Mouse (Mus musculus) CH12.LX (cell line): ENCODE results near the gene Gpat3.

Experiments used
- CTCF ChIP-seq, 2 experiments: IDR thresholded peaks in 1 of 2; conservative IDR thresholded peaks in 1 of 2; 2 replicates each; pipeline ENCODE4 v1.5.1; 2011 to 2012; ENCODE audit warnings: low read depth in 2 of 2, low read length in 2 of 2, improper control_type of control experiment in 1 of 2, inconsistent platforms in 1 of 2, mild to moderate bottlenecking in 1 of 2, moderate library complexity in 1 of 2
- KAT2A ChIP-seq: IDR thresholded peaks from 2 replicates; pipeline ENCODE4 v1.6.1; 2012; ENCODE audit warnings: low read length, improper control_type of control experiment, inconsistent platforms; ENCODE audit not compliant: insufficient replicate concordance
- MAX ChIP-seq: IDR thresholded peaks from 2 replicates; pipeline ENCODE4 v1.6.1; 2011; ENCODE audit warnings: low read length, improper control_type of control experiment
- NELFE ChIP-seq: IDR thresholded peaks from 2 replicates; pipeline ENCODE4 v1.6.1; 2011; ENCODE audit warnings: low read depth, low read length, improper control_type of control experiment
- POLR2A ChIP-seq: IDR thresholded peaks from 2 replicates; pipeline ENCODE4 v1.6.1; 2011; ENCODE audit warnings: low read depth, mild to moderate bottlenecking, improper control_type of control experiment, low read length
- RCOR1 ChIP-seq: conservative IDR thresholded peaks from 2 replicates; pipeline ENCODE4 v1.6.1; 2012; ENCODE audit warnings: low read depth, mild to moderate bottlenecking, inconsistent platforms, low read length, improper control_type of control experiment
- SMC3 ChIP-seq: IDR thresholded peaks from 2 replicates; pipeline ENCODE4 v1.6.1; 2011; ENCODE audit warnings: low read depth, low read length, improper control_type of control experiment
- UBTF ChIP-seq: IDR thresholded peaks from 2 replicates; pipeline ENCODE4 v1.6.1; 2012; ENCODE audit warnings: low read depth, mild to moderate bottlenecking, inconsistent platforms, low read length, improper control_type of control experiment, moderate library complexity
- USF1 ChIP-seq: IDR thresholded peaks from 2 replicates; pipeline ENCODE4 v1.6.1; 2014; ENCODE audit warnings: low read depth, mild to moderate bottlenecking, inconsistent platforms, low read length, improper control_type of control experiment
- USF2 ChIP-seq: conservative IDR thresholded peaks from 2 replicates; pipeline ENCODE4 v1.6.1; 2011; ENCODE audit warnings: low read depth, low read length, improper control_type of control experiment
- ZKSCAN1 ChIP-seq: IDR thresholded peaks from 2 replicates; pipeline ENCODE4 v1.6.1; 2012; ENCODE audit warnings: low read depth, inconsistent platforms, low read length, improper control_type of control experiment, borderline replicate concordance

DNA sequence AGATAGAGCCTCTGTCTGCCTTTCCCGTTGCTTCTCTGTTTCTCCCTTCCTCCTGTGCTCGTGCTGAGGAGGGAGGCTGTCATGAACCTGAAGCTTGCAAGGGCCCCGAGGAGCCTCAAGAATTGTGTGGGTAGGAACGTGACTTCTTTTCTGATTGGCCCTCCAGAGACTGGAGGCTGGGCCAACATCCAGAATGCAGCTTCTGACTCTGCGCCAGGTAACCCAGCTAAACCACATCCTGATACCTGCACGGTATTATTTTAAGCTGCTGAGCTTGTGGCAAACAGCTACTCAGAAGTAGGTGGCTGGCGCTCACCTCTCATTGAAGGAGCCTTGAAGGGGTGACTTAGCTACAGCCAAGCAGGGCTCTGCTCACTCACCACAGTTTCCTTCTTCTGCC lies 66.9 kb downstream of the Gpat3 start:
- TF ChIP-seq MAX: no peak
- TF ChIP-seq ZKSCAN1: no peak
- no peak for TF ChIP-seq USF2
- no peak for TF ChIP-seq CTCF (conservative IDR thresholded peaks at IDR 0.05 in 1 of 2, IDR thresholded peaks at IDR 0.05 in 1 of 2; ENCODE audit: low read depth in 2 of 2, low read length in 2 of 2)
- TF ChIP-seq NELFE: no peak
- TF ChIP-seq POLR2A: no peak
- no peak for TF ChIP-seq SMC3
- no peak for TF ChIP-seq UBTF
- no peak for TF ChIP-seq RCOR1
- TF ChIP-seq USF1: no peak
- no peak for TF ChIP-seq KAT2A
